Mouse (Mus musculus): Measurements from ENCODE around the gene Crtac1.

DNA sequence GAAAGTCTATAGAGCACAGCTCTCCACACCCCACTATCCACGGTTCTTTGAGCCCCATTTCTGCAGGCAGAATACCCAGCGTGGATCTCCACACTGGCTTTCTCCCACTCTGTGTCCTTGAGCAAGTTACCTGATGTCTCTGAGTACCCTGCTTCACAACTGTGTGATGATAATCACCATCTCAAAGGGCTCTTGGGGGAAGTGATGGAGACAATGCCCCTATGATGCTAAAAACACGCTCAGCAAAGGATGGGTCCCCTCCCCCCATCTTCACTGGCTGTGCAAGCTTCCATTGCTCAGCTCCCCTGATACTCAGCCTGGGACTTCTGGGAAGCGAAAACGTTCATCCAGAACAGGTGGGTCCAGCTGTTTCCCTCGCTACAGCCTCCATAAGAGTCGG lies 73.2 kb downstream of the Crtac1 start:
- TF ChIP-seq CTCF (IDR thresholded peaks at IDR 0.05; ENCODE audit: low read depth) (no peak), EP300 (IDR thresholded peaks at IDR 0.05; ENCODE audit: low read depth) (no peak)
